Mouse (Mus musculus): ENCODE results near the gene Bud31. TPM values are rescaled to one million over a fixed set of nuclear protein-coding genes. Genes with fewer than 3 reads are reported as not detected.
"Not testable (repeated sequence)": the region's sequence is repeated elsewhere in the genome, so short reads cannot be mapped to it uniquely, and the experiment has no call there.

Gene Bud31
- total RNA-seq, 2 experiments from 2014 or later: 59.5 to 73.7 TPM

DNA sequence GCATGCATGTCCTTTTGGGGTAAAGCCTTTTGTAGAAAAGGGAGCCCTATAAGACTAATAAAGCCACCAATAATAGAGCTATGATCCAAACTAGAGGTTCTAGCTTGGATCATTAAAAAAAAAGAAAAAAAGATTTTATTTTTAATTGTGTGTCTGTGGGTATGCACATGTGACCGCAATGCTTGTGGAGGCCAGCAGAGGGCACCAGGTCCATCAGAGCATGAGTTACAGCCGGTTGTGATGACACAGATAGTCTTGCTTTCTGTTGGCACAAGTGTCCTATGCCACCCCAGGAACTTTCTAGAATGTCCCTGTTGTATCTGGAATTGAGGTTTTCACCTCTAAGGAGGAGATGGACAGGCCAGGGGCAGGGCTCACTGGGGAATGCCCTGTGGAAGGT is 20.8 kb upstream of the Bud31 start:
- intact Hi-C loops (cut with DNase I): loop anchor here (2.0 kb wide), 1 partner anchor 13 kb away; no protein-coding TSS in a partner anchor
- no peak for DNase-seq

DNA sequence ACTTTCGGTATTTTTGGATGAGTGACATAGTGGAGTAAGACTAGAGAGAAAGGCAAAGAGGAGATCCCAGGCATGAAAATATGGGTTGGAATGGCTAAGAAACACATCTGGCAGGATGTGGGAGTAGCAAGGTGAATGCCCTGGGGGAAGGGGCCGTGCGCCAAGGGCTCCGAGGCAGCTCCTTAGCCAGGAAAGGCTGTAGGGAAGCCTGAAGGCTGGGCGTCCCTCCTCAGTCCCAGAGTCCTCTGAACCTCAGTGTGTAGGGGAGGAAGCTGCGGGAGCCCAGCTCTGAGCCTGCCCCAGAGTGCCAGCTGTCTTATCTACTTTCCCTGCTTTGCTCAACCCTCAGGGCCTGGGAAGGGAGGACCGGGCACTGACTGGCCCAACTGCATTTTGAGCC is 19.2 kb upstream of the Bud31 start:
- peak in 1 of 2 experiments; percentile 33 for DNase-seq
- intact Hi-C loops (cut with DNase I): no loop called here

DNA sequence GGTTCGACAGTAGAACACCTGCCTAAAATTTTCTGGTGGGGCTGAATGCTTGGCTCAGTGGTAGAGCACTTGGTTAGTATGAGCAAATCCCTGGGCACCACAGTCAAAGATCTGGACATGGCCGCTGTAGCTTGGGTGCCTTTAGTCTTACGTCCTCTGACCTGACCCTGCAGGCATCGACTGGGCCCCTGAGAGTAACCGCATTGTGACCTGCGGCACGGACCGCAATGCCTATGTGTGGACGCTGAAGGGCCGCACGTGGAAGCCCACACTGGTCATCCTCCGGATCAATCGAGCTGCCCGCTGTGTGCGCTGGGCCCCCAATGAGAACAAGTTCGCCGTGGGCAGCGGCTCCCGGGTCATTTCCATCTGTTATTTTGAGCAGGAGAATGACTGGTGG is 16.8 kb upstream of the Bud31 start:
- DNase-seq: no peak
- intact Hi-C loops (cut with DNase I): no loop called here

DNA sequence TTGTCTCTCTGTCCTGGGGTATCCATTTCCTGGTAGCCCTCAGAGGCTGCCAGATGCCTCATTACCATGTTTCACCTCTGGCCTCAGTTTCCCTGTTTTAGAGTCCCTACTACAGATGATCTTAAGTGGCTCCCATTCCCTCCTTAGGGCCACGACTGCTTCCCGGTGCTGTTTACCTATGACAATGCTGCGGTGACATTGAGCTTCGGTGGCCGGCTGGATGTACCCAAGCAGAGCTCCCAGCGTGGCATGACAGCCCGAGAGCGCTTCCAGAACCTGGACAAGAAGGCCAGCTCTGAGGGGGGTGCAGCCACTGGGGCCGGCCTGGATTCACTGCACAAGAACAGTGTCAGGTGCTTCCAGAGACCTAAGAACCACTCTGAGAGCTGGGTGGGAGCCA is 13.6 kb upstream of the Bud31 start:
- DNase-seq: no peak
- intact Hi-C loops (cut with DNase I): no loop called here

DNA sequence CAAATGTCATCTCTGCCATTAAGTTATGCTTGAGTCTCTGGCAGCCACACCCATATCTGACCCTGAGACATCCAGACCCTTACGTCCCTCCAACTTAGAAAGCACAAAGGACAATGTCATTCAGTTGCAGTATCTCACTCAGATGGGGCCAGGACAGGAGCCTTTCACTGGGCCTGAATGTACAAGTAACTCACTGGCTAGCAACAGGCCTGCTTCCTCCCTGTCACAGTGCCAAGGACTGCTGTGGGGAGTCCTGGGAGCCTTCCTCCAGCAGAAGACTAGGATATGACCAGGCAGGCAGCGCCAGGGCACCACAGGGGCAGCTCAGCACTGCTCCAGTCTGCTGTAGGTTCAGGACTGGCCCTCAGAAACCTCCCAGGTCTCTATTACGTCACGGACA is 11.0 kb upstream of the Bud31 start:
- peak; percentile 47 to 55 for DNase-seq
- intact Hi-C loops (cut with DNase I): no loop called here

DNA sequence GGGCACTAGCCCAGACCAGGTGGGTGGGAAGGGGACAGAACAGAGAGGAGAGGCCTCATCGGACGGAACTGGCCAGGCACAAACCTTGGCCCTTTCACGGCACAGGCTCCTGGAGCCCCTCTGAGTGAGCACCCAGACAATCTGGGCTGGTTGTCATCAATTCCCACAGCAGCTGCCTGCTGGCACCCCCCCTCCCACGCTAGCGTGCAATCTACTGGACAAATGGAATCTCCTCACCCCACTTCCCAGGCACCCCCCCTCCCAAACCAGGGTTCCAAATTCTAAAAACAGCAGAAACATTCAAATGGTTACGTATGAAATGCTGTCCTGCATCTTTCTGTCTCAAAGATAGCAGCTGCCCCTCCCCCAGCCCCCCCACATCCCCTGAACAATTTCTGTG is 10.4 kb upstream of the Bud31 start:
- intact Hi-C loops (cut with DNase I); DNase-seq: not testable (repeated sequence)

DNA sequence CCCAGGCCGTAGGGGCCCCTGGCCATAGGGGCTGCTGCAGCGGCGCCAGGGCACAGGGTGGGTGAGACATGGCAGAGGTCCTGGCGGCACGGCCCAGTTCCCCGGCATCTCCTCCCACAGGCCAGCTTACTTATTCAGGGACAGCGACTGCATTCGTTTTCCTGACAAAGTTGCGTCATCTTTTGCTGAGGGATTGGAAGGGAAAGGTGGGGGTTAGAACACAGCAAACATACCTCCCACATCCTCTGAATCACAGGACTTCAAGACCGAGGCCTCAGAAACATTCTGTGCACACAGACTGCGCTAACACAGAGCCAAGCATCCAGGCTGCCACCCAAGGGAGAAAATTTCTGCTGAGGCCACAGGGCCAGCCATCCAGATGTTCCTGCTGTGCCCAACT is 10.0 kb upstream of the Bud31 start:
- peak in 1 of 2 experiments; percentile 19 for DNase-seq

DNA sequence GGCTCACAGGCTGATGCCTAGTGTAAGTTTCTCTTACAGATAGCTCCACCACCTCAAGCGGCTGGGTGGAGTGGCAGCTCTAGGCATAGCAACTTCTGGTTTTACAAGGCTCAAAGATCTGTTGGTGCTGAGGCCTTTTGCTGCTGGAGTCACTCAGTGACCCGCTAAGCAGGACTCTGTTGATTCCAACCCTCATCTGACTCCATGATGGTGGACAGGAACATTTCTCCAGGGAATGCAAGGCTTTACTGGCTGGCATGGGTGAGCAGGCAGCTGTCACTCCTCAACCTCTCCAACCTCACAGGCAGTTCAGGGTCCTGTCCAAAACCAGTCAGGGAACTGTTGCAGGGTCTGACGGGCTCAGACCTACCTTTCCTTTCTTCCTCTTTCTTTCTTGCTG is 9.2 kb upstream of the Bud31 start:
- intact Hi-C loops (cut with DNase I): no loop called here
- DNase-seq: no peak

More for the DNA sequence above, 10.0 kb upstream of the Bud31 start:
- intact Hi-C loops (cut with DNase I): no loop called here

DNA sequence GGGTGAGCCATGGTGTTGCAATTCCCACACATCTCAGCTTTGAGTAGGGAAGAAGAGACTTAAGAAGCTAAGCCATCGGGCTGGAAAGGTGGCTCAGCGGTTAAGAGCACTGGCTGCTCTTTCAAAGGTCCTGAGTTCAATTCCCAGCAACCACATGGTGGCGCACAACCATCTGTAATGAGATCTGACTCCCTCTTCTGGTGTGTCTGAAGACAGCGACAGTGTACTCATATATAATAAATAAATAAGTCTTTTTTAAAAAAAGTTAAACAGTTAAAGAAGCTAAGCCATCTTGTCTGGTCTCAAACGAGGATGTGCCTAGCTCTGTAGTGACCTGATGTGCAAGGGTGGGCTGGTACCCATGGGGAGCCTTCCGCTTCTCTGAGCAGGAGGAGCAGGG is 6.9 kb upstream of the Bud31 start:
- DNase-seq: not testable (repeated sequence)
- intact Hi-C loops (cut with DNase I): loop anchor here (2.0 kb wide), 1 partner anchor 14 kb away; no protein-coding TSS in a partner anchor

DNA sequence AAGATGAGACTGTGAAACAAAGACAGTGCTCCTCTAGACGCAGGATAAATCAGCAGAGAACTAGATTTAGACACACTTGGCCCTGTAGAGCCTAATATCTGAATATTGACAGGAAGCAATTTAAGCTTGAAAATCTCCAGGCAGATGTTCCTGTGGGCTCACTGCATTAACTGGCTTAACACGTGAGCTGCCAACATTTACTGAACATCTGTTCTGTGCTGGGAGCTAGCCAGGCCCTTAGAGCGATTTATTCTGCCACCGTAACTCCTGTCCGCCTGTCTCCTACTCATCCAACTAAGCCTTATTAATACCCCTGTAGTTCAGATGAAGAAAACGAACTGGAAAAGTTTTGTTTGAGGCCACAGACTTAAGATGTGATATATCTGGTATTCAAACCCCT is 1.3 kb upstream of the Bud31 start:
- intact Hi-C loops (cut with DNase I): no loop called here

DNA sequence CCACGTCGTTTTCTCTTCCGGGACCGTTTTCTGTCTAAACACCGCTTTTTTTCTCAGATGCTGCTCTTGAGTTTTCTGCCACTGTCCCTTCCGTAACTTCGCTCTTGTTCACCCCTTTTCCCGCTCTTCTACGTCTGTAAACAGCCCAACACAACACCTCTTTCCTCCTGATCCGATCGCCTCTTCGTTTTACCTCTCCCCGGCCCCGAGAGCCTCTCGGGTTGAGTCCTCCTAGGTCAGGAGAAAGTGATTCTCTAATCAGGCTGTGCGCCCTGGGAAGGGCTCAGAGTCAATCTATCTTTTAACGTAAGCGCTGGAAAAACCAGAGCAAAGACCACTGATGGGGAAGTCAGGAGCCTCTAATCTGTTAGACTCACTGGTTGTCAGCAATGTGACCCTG is 449 bp downstream of the Bud31 start:
- intact Hi-C loops (cut with DNase I): loop anchor here (2.0 kb wide), 2 partner anchors 26 to 64 kb away; partner anchors contain the start of genes Cpsf4, Ptcd1 and Zkscan5
- DNase-seq: no peak

More for the DNA sequence above, 1.3 kb upstream of the Bud31 start:
- DNase-seq: no peak

DNA sequence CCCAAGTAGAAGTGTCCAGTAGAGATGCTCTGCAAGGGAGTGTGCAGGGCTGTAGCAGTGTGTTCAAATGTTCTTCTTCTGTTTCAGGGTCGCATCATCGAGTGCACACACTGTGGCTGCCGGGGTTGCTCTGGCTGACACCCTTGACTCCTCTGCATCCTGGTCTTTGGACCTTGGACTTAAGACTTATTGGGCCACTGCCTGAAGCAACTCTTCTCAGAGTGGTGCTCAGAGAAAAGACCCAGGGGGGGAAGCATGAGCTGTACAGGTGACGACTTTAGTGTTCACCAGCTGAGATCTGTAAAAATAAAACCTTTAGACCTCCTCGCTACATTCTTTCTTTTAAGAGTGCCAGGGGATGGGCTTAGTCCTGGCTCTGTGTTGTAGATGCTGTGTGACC is 7.6 kb downstream of the Bud31 start:
- intact Hi-C loops (cut with DNase I): no loop called here
- no peak for DNase-seq

DNA sequence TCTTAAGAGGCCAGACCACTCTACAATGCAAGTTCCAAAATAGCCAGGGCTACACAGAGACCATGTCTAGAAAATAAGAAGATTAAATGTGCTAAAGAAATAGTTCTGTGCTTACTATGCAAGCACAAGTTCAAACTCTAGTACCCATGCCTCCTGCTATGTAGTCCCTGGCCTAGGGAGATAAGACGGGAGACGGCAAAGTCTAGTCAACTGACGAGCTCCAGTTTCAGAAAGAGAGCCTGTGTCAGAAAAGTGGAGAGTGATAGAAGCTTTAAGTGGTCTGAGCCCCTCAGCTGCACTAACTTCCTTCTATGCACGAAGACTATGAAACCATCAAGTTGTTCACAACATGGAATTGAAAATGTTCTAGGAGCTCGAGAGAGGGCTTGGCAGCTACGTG is 9.1 kb downstream of the Bud31 start:
- intact Hi-C loops (cut with DNase I): no loop called here
- no peak for DNase-seq

DNA sequence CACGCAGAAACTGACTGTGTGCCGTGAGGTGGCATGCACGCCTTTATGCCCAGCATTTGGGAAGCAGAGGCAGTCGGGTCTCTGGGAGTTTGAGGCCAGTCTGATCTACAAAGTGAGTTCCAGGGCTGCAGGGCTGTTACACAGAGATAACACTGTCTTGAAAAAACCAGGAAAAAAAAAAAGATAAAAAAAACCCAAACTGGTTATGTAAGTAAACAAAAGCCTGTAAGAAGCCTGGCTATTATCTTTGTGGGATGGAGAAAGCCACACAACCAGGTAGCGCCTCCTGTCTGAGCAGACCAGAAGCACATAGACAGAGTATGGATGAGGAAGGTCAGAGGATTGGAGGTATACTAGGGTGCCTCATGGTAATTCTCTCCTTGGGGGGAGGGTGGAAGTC is 12.5 kb downstream of the Bud31 start:
- intact Hi-C loops (cut with DNase I): no loop called here
- no peak for DNase-seq

DNA sequence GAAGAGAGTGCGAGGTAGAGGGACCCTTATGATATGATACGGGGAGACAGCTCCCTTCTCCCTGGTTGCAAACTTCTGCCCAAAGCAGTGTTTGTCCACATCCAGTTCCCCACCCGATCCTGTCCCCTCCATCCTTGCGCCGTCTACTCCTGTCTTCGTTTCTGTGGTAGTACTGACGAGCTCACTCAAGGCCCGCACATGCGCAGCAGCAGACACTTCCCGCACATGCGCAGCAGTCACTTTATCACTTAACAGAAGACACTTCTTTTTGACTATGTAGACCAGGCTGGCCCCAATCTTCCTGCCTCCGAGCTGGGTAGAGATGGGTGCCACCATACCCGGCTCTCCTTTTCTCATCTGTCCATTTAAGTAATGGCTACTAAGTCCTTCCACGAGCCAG is 21.2 kb downstream of the Bud31 start:
- intact Hi-C loops (cut with DNase I): no loop called here

DNA sequence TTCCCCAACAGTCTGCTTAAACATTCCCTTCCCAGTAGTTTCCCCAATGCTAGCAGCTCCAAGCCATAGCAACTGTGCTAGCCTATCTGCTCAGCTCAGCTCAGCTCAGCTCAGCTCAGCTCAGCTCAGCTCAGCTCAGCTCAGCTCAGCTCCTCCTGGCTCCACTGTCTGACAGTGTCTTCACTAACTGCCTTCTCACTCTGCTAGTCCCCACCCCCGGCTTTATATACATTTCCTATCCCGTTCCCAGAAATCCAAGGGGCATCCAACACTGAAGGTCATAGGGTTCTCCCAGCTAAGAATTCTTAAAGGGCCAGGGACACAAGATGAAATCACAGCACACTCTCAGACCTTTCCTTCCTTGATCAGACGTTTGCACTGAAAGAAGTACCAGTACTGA is 24.5 kb downstream of the Bud31 start:
- intact Hi-C loops (cut with DNase I): loop anchor here (5.0 kb wide), 1 partner anchor 68 kb away; the partner anchor contains the start of gene Zfp655
- no peak for DNase-seq

More for the DNA sequence above, 21.2 kb downstream of the Bud31 start:
- no peak for DNase-seq

DNA sequence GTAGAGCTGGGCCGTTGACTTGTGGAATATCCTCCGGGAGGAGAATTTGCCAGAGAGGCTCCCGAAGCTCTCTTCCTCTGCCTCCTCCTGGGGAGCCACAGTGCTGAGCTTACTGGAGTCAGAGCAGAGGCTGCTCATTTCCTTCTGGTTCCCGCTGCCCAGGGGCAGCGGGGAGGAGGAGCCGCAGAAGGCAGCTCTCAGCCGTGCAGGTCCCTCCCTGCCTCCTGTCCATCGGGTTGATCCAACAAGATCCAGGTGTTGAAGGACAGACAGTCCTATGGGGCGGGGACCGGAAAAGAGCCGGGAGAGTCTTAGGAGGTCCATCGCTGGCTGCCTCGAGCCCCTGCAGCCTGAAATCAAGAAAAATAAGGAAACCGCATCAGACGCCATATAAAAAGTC is 25.0 kb downstream of the Bud31 start:
- intact Hi-C loops (cut with DNase I): loop anchor here (5.0 kb wide), 1 partner anchor 67 kb away; the partner anchor contains the start of gene Zfp655
- no peak for DNase-seq

DNA sequence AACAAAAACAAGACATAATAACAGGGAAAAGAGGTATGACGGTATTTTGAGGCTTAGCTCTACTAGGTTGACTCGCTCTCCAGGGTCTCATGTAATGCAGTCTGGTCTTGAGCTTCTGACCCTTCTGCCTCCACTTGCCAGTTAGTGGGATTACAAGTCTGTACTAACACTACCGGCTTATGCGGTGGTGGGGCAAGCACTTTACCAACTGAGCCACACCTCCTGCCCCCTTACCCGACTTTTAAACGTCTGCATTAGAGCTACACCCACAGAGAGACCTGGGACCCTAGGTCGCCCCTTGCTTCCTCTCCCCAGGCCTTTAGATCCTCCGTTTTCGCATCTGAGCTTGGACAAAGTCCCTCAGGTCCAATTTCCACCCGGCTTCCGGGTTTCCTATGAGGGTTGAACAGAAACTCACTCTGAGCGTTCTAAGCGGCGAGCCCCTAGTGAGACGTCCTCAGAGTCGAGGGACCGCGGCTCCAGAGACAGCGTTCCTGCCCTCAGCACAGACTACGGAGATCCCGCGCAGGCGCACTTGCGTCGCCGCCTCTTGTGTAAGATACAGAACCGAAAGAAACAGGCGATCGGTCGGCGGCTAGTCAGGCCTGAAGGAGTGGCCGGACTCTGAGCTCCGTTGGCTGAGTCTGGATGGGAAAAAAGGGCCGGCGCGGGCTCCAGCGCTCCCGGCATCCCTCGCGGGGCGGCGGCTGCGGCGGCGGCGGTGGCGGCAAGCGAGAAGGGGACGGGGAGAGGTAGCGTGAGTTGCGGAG is 26.6 kb downstream of the Bud31 start, which contains the start of the genes Ptcd1 and Cpsf4:
Gene Ptcd1, minus strand, starts transcription at position 573 of the 770 bp plus-strand sequence.
Gene Cpsf4, plus strand, starts transcription at position 678 of the 770 bp plus-strand sequence.
- peak; percentile 98 to 99 for DNase-seq
- intact Hi-C loops (cut with DNase I): loop anchor here (2.0 to 5.0 kb wide), 2 partner anchors 26 to 66 kb away; partner anchors contain the start of genes Bud31, Pdap1 and Zfp655

DNA sequence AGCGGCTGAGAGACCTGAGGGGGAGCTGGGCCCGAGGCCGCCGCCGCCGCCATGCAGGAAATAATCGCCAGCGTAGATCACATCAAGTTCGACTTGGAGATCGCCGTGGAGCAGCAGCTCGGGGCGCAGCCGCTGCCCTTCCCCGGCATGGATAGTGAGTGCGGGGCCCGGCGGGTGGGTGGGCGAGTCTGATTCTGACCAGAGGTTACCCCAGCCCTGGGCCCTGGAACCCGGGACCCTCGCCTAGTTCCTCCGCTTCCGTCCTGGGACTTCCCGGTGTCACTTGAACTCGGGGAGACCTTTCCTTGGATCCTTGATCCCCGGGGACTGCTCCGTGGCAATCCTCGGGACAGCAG is 27.1 kb downstream of the Bud31 start:
- DNase-seq: no peak
- intact Hi-C loops (cut with DNase I): loop anchor here (2.0 to 5.0 kb wide), 2 partner anchors 26 to 65 kb away; partner anchors contain the start of genes Bud31, Pdap1 and Zfp655

DNA sequence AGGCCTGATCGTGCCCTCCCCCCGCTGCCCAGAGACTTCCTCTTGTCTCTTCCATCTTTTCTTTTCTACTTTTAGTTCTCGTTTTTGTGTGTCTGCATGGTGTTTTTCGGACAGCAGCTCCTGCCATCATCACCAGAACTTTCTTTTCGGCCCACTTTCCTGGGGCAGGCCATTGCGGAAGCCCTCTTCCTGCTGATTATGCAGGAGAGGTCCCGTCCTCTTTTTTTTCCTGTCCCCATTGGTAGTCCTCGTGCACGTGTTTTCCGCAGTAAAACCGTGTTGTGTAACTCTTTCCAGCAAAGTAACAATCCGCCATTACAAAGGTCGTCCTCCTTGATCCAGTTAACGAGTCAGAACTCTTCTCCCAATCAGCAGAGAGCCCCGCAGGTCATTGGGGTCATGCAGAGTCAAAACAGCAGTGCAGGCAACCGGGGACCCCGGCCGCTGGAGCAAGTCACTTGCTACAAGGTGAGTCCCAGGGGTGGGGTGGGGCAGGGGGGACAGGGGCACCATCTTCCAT is 38.4 kb downstream of the Bud31 start:
- DNase-seq: no peak
- intact Hi-C loops (cut with DNase I): no loop called here

DNA sequence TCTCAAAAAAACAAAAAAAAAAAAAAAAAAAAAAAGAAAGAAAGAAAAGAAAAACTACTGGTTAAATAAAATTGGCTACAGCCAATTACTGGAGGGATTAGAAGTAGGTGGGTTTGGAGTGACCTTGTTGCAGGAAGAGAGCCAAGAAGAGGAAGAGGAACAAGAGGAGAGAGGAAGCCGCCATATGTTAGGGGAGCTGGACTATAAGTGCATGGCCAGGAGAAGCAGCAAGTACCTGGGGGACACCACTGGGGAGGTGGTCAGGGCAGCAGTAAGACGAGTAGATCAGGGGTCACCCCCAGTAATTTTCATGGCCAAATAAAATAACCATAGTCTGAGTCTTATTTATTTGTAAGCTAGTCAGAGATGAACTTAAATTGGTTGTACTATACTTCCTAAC is 45.1 kb downstream of the Bud31 start:
- intact Hi-C loops (cut with DNase I): no loop called here

DNA sequence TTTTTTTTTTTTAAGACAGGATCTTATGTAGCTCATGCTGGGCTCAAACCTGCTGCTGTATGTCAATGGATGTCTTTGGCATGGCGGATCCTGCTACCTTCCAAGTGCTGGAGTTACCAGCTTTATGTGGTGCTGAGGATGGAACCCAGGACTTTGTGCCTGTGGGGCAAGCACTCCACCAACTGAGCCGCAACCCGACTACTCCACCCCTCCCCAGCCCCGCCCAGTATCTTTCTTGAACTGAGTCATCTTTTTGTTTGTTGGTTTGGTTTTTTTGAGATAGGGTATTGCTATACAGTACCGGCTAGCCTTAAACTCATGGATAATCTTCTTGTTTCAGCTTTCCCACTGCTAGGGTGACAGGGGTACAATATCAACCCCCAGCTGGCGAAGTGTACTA is 49.3 kb downstream of the Bud31 start:
- no peak for DNase-seq
- intact Hi-C loops (cut with DNase I): no loop called here

More for the DNA sequence above, 45.1 kb downstream of the Bud31 start:
- no peak for DNase-seq

Data from heart, postnatal 14 days (tissue).